Mouse (Mus musculus) testis, adult 2 months (tissue): ENCODE results near the gene Copz2.

Experiments used
- CTCF ChIP-seq: fragments of 200-500 bp; IDR thresholded peaks from 2 replicates; pipeline ENCODE4 v1.5.1; 2012; ENCODE audit warnings: low read depth, mild to moderate bottlenecking, inconsistent platforms, low read length, moderate library complexity; ENCODE audit not compliant: control insufficient read depth, insufficient read depth, insufficient replicate concordance
- POLR2A ChIP-seq: fragments of 200-500 bp; IDR thresholded peaks from 2 replicates; pipeline ENCODE4 v1.6.1; 2012; ENCODE audit warnings: low read depth, mild to moderate bottlenecking, inconsistent platforms, low read length, moderate library complexity; ENCODE audit not compliant: control insufficient read depth

DNA sequence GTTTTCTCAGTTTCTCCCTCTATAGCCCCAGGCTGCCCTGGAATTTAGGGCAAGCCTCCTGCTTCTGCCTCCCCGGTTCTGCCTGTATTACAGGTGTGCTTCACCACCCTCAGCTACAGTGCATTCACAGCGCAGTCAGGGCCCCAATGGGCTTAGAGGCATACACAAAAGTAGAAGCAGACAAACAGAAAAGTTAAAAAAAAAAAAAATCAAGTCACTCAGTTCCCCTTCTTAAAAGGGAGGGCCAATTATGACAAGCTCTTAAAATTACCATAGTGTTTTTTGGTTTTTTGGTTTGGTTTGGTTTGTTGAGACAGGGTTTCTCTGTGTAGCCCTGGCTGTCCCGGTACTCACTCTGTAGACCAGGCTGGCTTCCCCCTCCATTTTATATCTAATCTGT is 17.1 kb upstream of the Copz2 start:
- no peak for TF ChIP-seq CTCF
- TF ChIP-seq POLR2A: no peak
